Mouse (Mus musculus) layer of hippocampus, adult 2 months (tissue): ENCODE data around the gene Rbms2. TPM values are rescaled to one million over a fixed set of nuclear protein-coding genes. Genes with fewer than 3 reads are reported as not detected.
"Not testable (repeated sequence)": the region's sequence is repeated elsewhere in the genome, so short reads cannot be mapped to it uniquely, and the experiment has no call there.

Source experiments
- DNase-seq, 2 experiments: peaks; one replicate each; pipeline ENCODE4 v3.0.0; 2022; ENCODE audit warnings: low spot score in 2 of 2
- H3K27ac ChIP-seq: fragments of 200-600 bp; 2 replicates; pipeline ENCODE4 v1.8.1; 2022
- H3K4me3 ChIP-seq: fragments of 200-600 bp; 2 replicates; pipeline ENCODE4 v1.8.1; 2022; ENCODE audit warnings: mild to moderate bottlenecking
- CTCF ChIP-seq: fragments of 200-600 bp; conservative IDR thresholded peaks from 2 replicates; pipeline ENCODE4 v1.8.1; 2022; ENCODE audit warnings: antibody characterized with exemption, mild to moderate bottlenecking, moderate library complexity
- total RNA-seq, 2 experiments: library from RNA; stranded (reverse); gene quantifications; 2 replicates each; pipeline ENCODE4 v1.2.3; 2021

Rbms2 gene
- total RNA-seq, 2 experiments from 2014 or later: 12.7 to 12.8 TPM

GRCm38 (mm10) chr10:128187181-128187605, 7.1 kb upstream of the Rbms2 start:
- no peak for TF ChIP-seq CTCF
- no peak overlapping the region for H3K4me3 ChIP-seq
- no peak for DNase-seq
- H3K27ac ChIP-seq: no peak overlapping the region

GRCm38 (mm10) chr10:128185959-128186358, 5.9 kb upstream of the Rbms2 start:
- H3K27ac ChIP-seq: no peak overlapping the region
- DNase-seq: peak; percentile 46 to 83
- peak; percentile 97 for TF ChIP-seq CTCF
- no peak overlapping the region for H3K4me3 ChIP-seq

GRCm38 (mm10) chr10:128185277-128185940, 5.3 kb upstream of the Rbms2 start:
- TF ChIP-seq CTCF: no peak
- H3K4me3 ChIP-seq: no peak overlapping the region
- DNase-seq: no peak
- no peak overlapping the region for H3K27ac ChIP-seq

- no peak for DNase-seq
- Histone ChIP-seq H3K4me3 (no peak overlapping the region), H3K27ac (no peak overlapping the region)
- no peak for TF ChIP-seq CTCF
These were observed 4.2 kb upstream of the Rbms2 start for GRCm38 (mm10) chr10:128184296-128184695.

GRCm38 (mm10) chr10:128177316-128177715, 2.8 kb downstream of the Rbms2 start:
- no peak for DNase-seq
- no peak for TF ChIP-seq CTCF
- H3K4me3 ChIP-seq: no peak overlapping the region
- no peak overlapping the region for H3K27ac ChIP-seq

DNA sequence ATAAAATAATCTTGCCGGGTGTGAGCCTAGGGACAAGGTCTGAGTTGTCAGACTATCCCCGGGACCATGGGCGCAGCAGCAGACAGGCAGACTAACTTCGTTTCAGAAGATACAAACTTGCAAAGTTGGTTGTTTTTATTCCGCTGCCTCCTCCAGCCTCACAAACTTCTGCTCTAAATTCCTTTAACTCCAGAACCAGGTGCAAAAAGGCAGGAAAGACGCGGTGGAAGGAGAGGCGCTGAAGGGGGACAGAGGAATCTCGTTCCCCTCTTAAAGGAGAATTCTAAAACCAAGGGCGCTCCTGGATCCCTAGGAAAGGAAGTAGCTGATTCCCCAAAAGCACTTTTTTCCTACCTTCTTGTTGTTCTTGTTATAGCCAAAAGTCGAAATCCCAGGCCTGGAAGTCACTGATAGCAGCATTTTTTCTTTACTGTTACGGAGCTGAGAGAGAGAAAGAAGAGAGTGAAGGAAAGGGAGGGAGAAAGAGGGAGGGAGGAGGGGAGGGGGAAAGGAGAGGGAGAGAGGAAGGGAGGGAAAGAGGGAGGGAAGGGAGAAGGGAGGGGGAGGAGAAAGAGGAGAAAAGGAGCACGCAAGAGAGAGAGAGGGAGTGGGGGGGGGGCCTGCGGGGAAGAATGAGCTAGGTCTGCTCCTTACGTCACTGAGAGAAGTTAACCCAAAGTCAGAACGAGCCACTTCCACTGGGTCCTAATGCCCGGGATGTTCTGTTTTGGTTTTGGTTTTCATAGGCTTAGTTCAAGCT, 3.9 kb downstream of the Rbms2 start:
- H3K27ac ChIP-seq: peak overlapping the region; percentile 72
- TF ChIP-seq CTCF: no peak
- peak; percentile 53 to 61 for DNase-seq
- H3K4me3 ChIP-seq: peak overlapping the region; percentile 67

GRCm38 (mm10) chr10:128175302-128175701, 4.8 kb downstream of the Rbms2 start:
- DNase-seq: no peak
- TF ChIP-seq CTCF: no peak
- Histone ChIP-seq H3K27ac (0 out of 2 replicates have a peak overlapping the region, but pooled peaks have one; percentile 72), H3K4me3 (peak overlapping the region; percentile 67)

GRCm38 (mm10) chr10:128171348-128171747, 8.7 kb downstream of the Rbms2 start:
- not testable (repeated sequence) for DNase-seq, H3K4me3 ChIP-seq, H3K27ac ChIP-seq

- Histone ChIP-seq H3K27ac (no peak overlapping the region), H3K4me3 (no peak overlapping the region)
- no peak for TF ChIP-seq CTCF
- DNase-seq: no peak
These were observed 13.0 kb downstream of the Rbms2 start for GRCm38 (mm10) chr10:128167091-128167490.

- not testable (repeated sequence) for H3K4me3 ChIP-seq, H3K27ac ChIP-seq, DNase-seq
These were observed 14.4 kb downstream of the Rbms2 start for GRCm38 (mm10) chr10:128165726-128166125.

DNA sequence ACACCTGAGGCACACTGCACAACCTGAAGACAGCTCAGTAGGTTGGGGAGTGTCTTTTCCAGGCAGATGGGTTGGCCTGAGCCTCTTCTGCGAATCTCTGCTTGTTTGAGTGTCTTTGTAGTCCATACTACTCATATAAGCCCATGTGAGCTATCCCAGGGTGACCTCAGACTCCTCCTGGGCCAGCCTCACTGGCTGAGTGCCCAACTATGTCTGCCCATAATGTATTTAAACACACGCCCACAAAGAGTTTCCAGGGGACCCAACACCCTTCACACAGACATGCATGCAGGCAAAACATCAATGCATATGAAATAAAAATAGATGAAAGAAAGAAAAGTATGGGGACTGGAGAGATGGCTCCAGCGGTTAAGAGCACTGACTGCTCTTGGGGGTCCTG, 26.1 kb downstream of the Rbms2 start:
- H3K27ac ChIP-seq: no peak overlapping the region
- TF ChIP-seq CTCF: no peak
- DNase-seq: no peak
- no peak overlapping the region for H3K4me3 ChIP-seq

DNA sequence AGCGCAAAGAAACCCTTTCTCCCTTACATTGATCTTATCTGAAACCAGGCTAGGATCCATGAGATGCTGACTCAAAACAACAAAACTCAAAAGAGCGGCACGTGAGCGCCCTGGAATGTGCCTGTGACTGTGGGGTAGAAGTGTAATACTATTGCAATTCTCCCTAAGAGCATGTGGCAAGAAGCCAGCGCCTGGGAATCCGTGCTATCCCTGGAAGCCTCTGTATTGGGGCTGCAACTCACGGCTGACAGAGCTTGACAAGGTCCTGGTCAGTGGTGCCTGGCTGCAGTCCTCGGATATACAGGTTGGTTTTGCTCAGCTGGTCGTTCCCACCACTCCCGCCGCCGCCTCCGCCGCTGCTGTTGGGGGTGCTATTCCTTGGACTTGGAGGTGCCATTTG, 29.2 kb downstream of the Rbms2 start:
- no peak overlapping the region for H3K27ac ChIP-seq
- no peak overlapping the region for H3K4me3 ChIP-seq
- no peak for DNase-seq
- no peak for TF ChIP-seq CTCF

GRCm38 (mm10) chr10:128149592-128149991, 30.5 kb downstream of the Rbms2 start:
- peak overlapping the region; percentile 19; the same call in 1 of the 2 replicates for H3K27ac ChIP-seq
- no peak for DNase-seq
- TF ChIP-seq CTCF: peak; percentile 69
- no peak overlapping the region for H3K4me3 ChIP-seq
